Mouse (Mus musculus) spleen, adult 2 months (tissue): ENCODE data around the gene Mtrex.

Experiments
- CTCF ChIP-seq: fragments of 200-500 bp; IDR thresholded peaks from 2 replicates; pipeline ENCODE4 v1.5.1; 2011; ENCODE audit warnings: mild to moderate bottlenecking, inconsistent platforms; ENCODE audit not compliant: insufficient read depth, insufficient read length, insufficient replicate concordance; ENCODE audit errors: extremely low read depth
- POLR2A ChIP-seq: fragments of 200-500 bp; IDR thresholded peaks from 2 replicates; pipeline ENCODE4 v1.6.1; 2011; ENCODE audit warnings: low read depth, low read length, inconsistent platforms

DNA sequence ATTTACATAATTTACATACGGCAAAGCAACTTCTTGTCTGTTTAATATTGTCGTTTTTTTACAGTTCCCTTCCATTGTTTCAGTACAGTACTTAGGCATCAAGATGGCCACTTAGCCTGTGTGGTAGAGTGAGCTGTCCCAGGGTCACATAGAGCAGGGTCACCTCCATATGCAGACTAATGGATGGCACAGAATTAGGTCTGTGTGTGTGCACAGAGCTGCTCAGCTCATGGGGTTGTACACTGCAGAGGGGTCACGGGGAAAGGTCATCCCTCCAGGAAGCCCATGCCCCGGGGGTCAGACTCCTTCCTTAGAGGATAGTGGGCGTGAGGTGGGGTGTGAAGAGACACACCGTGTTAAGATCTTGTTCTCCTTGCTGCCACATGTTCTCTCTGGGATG, 101.7 kb downstream of the Mtrex start:
- TF ChIP-seq POLR2A, result no peak
- no peak for TF ChIP-seq CTCF
